Mouse (Mus musculus) forebrain, embryonic 10.5 days (tissue): Measurements from ENCODE around the gene Tet3. TPM values are rescaled to one million over a fixed set of nuclear protein-coding genes. Genes with fewer than 3 reads are reported as not detected.

Source experiments
- DNase-seq: peaks from one replicate; pipeline ENCODE4 v3.0.0-alpha.2; 2017; ENCODE audit warnings: low spot score; ENCODE audit errors: extremely low spot score
- H3K27ac ChIP-seq: fragments of 300-500 bp; sonication (generic); 2 replicates; pipeline ENCODE4 v1.5.1; 2016; ENCODE audit warnings: mild to moderate bottlenecking
- H3K27me3 ChIP-seq: fragments of 300-500 bp; sonication (generic); 2 replicates; pipeline ENCODE4 v1.6.1; 2016; ENCODE audit warnings: mild to moderate bottlenecking; ENCODE audit not compliant: poor library complexity, severe bottlenecking
- H3K36me3 ChIP-seq: fragments of 300-500 bp; sonication (generic); replicated peaks from 2 replicates; pipeline ENCODE4 v1.6.1; 2016; ENCODE audit warnings: mild to moderate bottlenecking, moderate library complexity
- H3K4me1 ChIP-seq: fragments of 300-500 bp; sonication (generic); 2 replicates; pipeline ENCODE4 v1.6.1; 2016
- H3K4me3 ChIP-seq: fragments of 300-500 bp; sonication (generic); 2 replicates; pipeline ENCODE4 v1.5.1; 2016; ENCODE audit warnings: mild to moderate bottlenecking, moderate library complexity
- H3K9me3 ChIP-seq: fragments of 300-500 bp; sonication (generic); 2 replicates; pipeline ENCODE4 v1.6.1; 2016; ENCODE audit warnings: mild to moderate bottlenecking, moderate library complexity
- WGBS: fragments of 180-500 bp; shearing (Covaris S2); methylation state at CpG from one replicate; pipeline ENCODE4 v1.1.7; 2016; 5-methylcytosine and 5-hydroxymethylcytosine counted together
- polyA plus RNA-seq: library from polyadenylated mRNA; unstranded; fragments of >200 nt; fragmentation: Nextera tagmentation; extraction: Ambion mirVana; gene quantifications from 2 replicates; pipeline ENCODE4 v1.2.1, GENCODE M21; 2016

Tet3 gene
- polyA plus RNA-seq, 1 experiment from 2014 or later = 38.3 TPM

- H3K4me1 ChIP-seq = no peaks in the 10 kb centered on the region
- H3K9me3 ChIP-seq = no peaks in the 10 kb centered on the region
- H3K27ac ChIP-seq = no peak overlapping the region
- WGBS = 89% methylated on average over 4 of the region's 4 CpGs
- DNase-seq = no peak
- no peaks in the 10 kb centered on the region for H3K27me3 ChIP-seq
- peaks cover 72% of the 10 kb centered on the region for H3K36me3 ChIP-seq
- no peak overlapping the region for H3K4me3 ChIP-seq
Observed at GRCm38 (mm10) chr6:83490622-83491021, 31.7 kb upstream of the Tet3 start.

GRCm38 (mm10) chr6:83488200-83488599 is 29.3 kb upstream of the Tet3 start:
- DNase-seq = no peak
- Histone ChIP-seq H3K9me3 (no peaks in the 10 kb centered on the region), H3K4me3 (no peak overlapping the region), H3K27ac (no peak overlapping the region), H3K36me3 (peaks cover 77% of the 10 kb centered on the region), H3K4me1 (no peaks in the 10 kb centered on the region), H3K27me3 (no peaks in the 10 kb centered on the region)
- 90% methylated on average over 5 of the region's 5 CpGs for WGBS

DNA sequence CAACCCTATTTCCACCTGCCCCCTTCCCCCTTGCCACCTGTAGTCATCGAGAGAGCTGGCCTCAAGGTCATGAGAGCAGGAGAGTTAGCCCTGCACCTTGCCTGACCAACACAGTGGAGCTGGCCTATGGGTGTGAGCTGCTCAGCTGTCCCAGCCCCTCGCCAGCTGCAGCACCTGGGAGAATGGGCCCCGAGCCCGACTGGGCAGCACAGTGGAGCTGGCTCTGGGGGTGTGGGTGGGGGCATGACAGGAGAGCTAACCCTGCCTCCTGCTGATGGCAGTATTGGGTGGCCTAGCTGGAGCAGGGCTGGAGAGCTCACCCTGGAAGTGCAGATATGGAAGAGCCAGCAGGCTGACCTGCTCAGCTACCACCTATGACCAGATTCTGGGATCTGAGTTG is 28.4 kb upstream of the Tet3 start:
- Histone ChIP-seq H3K9me3 (no peaks in the 10 kb centered on the region), H3K27ac (no peak overlapping the region), H3K27me3 (no peaks in the 10 kb centered on the region), H3K36me3 (peaks cover 83% of the 10 kb centered on the region), H3K4me3 (no peak overlapping the region), H3K4me1 (no peaks in the 10 kb centered on the region)
- 92% methylated on average over 4 of the region's 4 CpGs for WGBS
- no peak for DNase-seq

DNA sequence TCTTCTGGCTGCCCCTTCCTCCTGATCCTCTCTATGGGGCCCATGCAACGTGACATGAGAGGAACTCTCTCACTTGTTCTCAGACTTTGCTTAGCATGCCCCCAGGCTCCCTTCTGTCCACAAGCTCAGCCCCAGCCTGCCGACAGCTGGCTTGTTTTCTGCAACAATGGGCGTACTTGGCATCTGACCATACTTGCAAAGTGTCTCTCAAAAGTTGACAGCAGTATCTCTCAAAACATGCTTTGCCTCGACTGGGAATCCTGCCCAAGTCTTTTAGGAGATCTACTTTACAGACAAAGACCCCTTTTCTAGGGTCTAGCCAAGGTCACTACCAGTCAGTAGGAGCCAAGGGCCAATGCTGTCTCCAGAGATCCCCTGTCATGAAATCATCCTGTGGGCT is 27.0 kb upstream of the Tet3 start:
- no peaks in the 10 kb centered on the region for H3K4me1 ChIP-seq
- no peak for DNase-seq
- no peaks in the 10 kb centered on the region for H3K9me3 ChIP-seq
- peaks cover 97% of the 10 kb centered on the region for H3K36me3 ChIP-seq
- no peak overlapping the region for H3K4me3 ChIP-seq
- no peak overlapping the region for H3K27ac ChIP-seq
- 77% methylated on average over 4 of the region's 4 CpGs for WGBS
- H3K27me3 ChIP-seq = no peaks in the 10 kb centered on the region

DNA sequence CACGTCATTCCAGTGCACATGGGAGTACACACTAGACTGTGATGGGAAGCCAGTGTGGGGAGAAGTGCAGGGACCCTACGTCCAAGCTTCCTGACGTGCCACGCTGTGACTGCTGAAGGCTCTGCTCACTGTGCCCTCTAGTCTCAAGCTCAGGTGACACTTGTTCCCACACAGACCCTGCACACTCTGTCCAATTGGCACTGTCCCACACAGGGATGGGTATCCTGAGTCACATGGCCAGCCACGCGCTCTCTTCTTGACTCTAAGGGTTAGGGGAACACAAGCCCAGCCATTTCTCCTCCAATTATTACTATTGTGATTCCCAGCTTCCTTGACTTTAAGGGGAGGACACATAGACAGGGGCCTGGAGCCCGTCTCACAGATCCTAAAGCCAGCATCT is 24.9 kb upstream of the Tet3 start:
- DNase-seq = no peak
- Histone ChIP-seq H3K4me3 (no peak overlapping the region), H3K27me3 (no peaks in the 10 kb centered on the region), H3K27ac (no peak overlapping the region), H3K9me3 (no peaks in the 10 kb centered on the region), H3K36me3 (peaks cover 96% of the 10 kb centered on the region), H3K4me1 (no peaks in the 10 kb centered on the region)
- 95% methylated on average over 7 of the region's 7 CpGs for WGBS

- H3K4me1 ChIP-seq = no peaks in the 10 kb centered on the region
Observed at GRCm38 (mm10) chr6:83482418-83483085, 23.7 kb upstream of the Tet3 start.

GRCm38 (mm10) chr6:83480019-83480655 is 21.3 kb upstream of the Tet3 start:
- DNase-seq = no peak
- Histone ChIP-seq H3K9me3 (no peaks in the 10 kb centered on the region), H3K4me1 (no peaks in the 10 kb centered on the region), H3K4me3 (no peak overlapping the region), H3K27ac (no peak overlapping the region), H3K36me3 (peaks cover 72% of the 10 kb centered on the region), H3K27me3 (no peaks in the 10 kb centered on the region)
- 93% methylated on average over 6 of the region's 6 CpGs for WGBS

More at GRCm38 (mm10) chr6:83482418-83483085, 23.7 kb upstream of the Tet3 start:
- no peak overlapping the region for H3K4me3 ChIP-seq
- no peak overlapping the region for H3K27ac ChIP-seq
- no peak for DNase-seq
- peaks cover 87% of the 10 kb centered on the region for H3K36me3 ChIP-seq
- H3K9me3 ChIP-seq = no peaks in the 10 kb centered on the region
- 88% methylated on average over 10 of the region's 10 CpGs for WGBS
- H3K27me3 ChIP-seq = no peaks in the 10 kb centered on the region

GRCm38 (mm10) chr6:83479193-83479592 is 20.3 kb upstream of the Tet3 start:
- WGBS = 89% methylated on average over 2 of the region's 2 CpGs
- no peaks in the 10 kb centered on the region for H3K9me3 ChIP-seq
- peaks cover 63% of the 10 kb centered on the region for H3K36me3 ChIP-seq
- H3K27me3 ChIP-seq = no peaks in the 10 kb centered on the region
- no peak overlapping the region for H3K4me3 ChIP-seq
- DNase-seq = no peak
- no peak overlapping the region for H3K27ac ChIP-seq
- no peaks in the 10 kb centered on the region for H3K4me1 ChIP-seq

- H3K9me3 ChIP-seq = no peaks in the 10 kb centered on the region
- H3K4me1 ChIP-seq = no peaks in the 10 kb centered on the region
- H3K4me3 ChIP-seq = no peak overlapping the region
- no peaks in the 10 kb centered on the region for H3K27me3 ChIP-seq
- 94% methylated on average over 7 of the region's 7 CpGs for WGBS
- no peak for DNase-seq
- no peak overlapping the region for H3K27ac ChIP-seq
- H3K36me3 ChIP-seq = peaks cover 57% of the 10 kb centered on the region
Observed at GRCm38 (mm10) chr6:83478628-83479027, 19.7 kb upstream of the Tet3 start.

DNA sequence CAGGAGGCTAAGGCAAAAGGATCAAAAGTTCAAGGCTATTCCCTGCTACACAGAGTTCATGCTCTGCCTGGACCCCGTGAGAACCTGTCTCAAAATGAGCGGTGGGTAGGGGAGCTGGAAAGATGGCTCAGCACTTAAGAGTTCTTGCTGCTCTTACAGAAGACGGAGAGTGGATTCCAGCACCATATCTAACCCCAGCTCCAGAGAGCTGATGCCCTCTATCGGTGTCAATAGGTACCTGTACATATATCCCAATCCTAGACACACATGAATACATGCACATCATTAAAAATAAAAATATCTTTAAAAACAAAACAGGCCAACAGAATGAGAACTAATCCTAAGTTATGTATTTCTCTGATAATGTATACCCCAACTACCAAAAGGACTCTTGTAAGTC is 19.3 kb upstream of the Tet3 start:
- 74% methylated on average over 4 of the region's 4 CpGs for WGBS
- no peaks in the 10 kb centered on the region for H3K4me1 ChIP-seq
- no peak overlapping the region for H3K27ac ChIP-seq
- peaks cover 55% of the 10 kb centered on the region for H3K36me3 ChIP-seq
- H3K4me3 ChIP-seq = no peak overlapping the region
- H3K9me3 ChIP-seq = no peaks in the 10 kb centered on the region
- H3K27me3 ChIP-seq = no peaks in the 10 kb centered on the region
- no peak for DNase-seq

GRCm38 (mm10) chr6:83475431-83475830 is 16.5 kb upstream of the Tet3 start:
- 78% methylated on average over 7 of the region's 7 CpGs for WGBS
- H3K36me3 ChIP-seq = peaks cover 27% of the 10 kb centered on the region
- H3K27ac ChIP-seq = no peak overlapping the region
- H3K27me3 ChIP-seq = no peaks in the 10 kb centered on the region
- no peaks in the 10 kb centered on the region for H3K4me1 ChIP-seq
- H3K9me3 ChIP-seq = no peaks in the 10 kb centered on the region
- DNase-seq = no peak
- no peak overlapping the region for H3K4me3 ChIP-seq

DNA sequence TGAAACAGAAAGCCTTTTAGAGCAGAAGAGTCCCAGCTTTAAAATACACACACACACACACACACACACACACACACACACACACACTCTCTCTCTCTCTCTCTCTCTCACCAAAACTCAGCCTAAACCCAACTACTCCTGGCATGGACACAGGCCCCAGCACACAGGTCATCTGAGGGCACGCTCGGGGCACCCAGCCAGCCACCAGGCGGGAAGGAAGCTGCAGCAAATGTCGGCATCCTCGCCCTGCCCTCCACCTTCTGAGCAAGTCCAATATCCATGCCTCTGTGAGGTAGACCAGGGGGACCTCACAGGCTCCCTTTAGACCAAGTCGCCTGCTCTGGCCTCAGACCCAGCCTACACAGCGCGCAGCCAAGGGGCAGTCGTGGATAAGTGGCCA is 14.4 kb upstream of the Tet3 start:
- Histone ChIP-seq H3K36me3 (peaks cover 9% of the 10 kb centered on the region; the same call in 1 of the 2 replicates), H3K9me3 (no peaks in the 10 kb centered on the region), H3K4me1 (peaks cover 8% of the 10 kb centered on the region), H3K4me3 (no peak overlapping the region), H3K27me3 (no peaks in the 10 kb centered on the region), H3K27ac (no peak overlapping the region)
- 88% methylated on average over 9 of the region's 9 CpGs for WGBS
- no peak for DNase-seq

GRCm38 (mm10) chr6:83471739-83472138 is 12.9 kb upstream of the Tet3 start:
- Histone ChIP-seq H3K4me3 (no peak overlapping the region), H3K9me3 (no peaks in the 10 kb centered on the region), H3K27me3 (no peaks in the 10 kb centered on the region), H3K27ac (no peak overlapping the region), H3K4me1 (peaks cover 13% of the 10 kb centered on the region), H3K36me3 (peaks cover 3% of the 10 kb centered on the region; the same call in 1 of the 2 replicates)
- DNase-seq = no peak
- 90% methylated on average over 7 of the region's 7 CpGs for WGBS
